Mouse (Mus musculus) testis, postnatal 10 days (tissue): ENCODE results near the gene Arfgap2.

ENCODE experiments used
- DNase-seq: peaks from one replicate; pipeline ENCODE4 v3.0.0; 2021; ENCODE audit warnings: low spot score

The Arfgap2 gene

GRCm38 (mm10) chr2:91308680-91309079 is 43.9 kb downstream of the Arfgap2 start:
- no peak for DNase-seq

GRCm38 (mm10) chr2:91309546-91309945 is 44.8 kb downstream of the Arfgap2 start:
- DNase-seq: no peak

- DNase-seq: peak; percentile 50
These were observed 48.0 kb downstream of the Arfgap2 start for GRCm38 (mm10) chr2:91312578-91313311.

GRCm38 (mm10) chr2:91314184-91314583 is 49.4 kb downstream of the Arfgap2 start:
- DNase-seq: no peak

- DNase-seq: no peak
These were observed 56.1 kb downstream of the Arfgap2 start for GRCm38 (mm10) chr2:91320559-91321529.

- DNase-seq: no peak
These were observed 57.1 kb downstream of the Arfgap2 start for GRCm38 (mm10) chr2:91321923-91322322.

- no peak for DNase-seq
These were observed 57.7 kb downstream of the Arfgap2 start for GRCm38 (mm10) chr2:91322490-91322889.

GRCm38 (mm10) chr2:91324346-91324745 is 59.6 kb downstream of the Arfgap2 start:
- no peak for DNase-seq

- no peak for DNase-seq
These were observed 60.1 kb downstream of the Arfgap2 start for GRCm38 (mm10) chr2:91324761-91325421.
